Mouse (Mus musculus) bone marrow macrophage, adult 2 months (primary cell): ENCODE measurements around the gene Acsl5.

ENCODE experiments used
- CTCF ChIP-seq: IDR thresholded peaks from 2 replicates; pipeline ENCODE4 v1.5.1; 2012; ENCODE audit warnings: low read depth, mild to moderate bottlenecking, low read length, moderate library complexity
- POLR2A ChIP-seq: IDR thresholded peaks from 2 replicates; pipeline ENCODE4 v1.6.1; 2012; ENCODE audit warnings: mild to moderate bottlenecking, low read depth, low read length, borderline replicate concordance

- TF ChIP-seq CTCF: no peak
- TF ChIP-seq POLR2A: no peak
These were observed 34.3 kb downstream of the Acsl5 start for GRCm38 (mm10) chr19:55286034-55286433.
